Mouse (Mus musculus) kidney, adult 2 months (tissue): Measurements from ENCODE around the gene Ttll12.

Source experiments
- CTCF ChIP-seq: fragments of 200-500 bp; conservative IDR thresholded peaks from 2 replicates; pipeline ENCODE4 v1.5.1; 2011; ENCODE audit warnings: low read depth, mild to moderate bottlenecking, control low read depth, low read length, moderate library complexity, mixed read lengths; ENCODE audit not compliant: insufficient read depth, insufficient read length
- POLR2A ChIP-seq: fragments of 200-500 bp; IDR thresholded peaks from one replicate; pipeline ENCODE4 v1.6.1; 2011; ENCODE audit warnings: low read depth, low read length, control low read depth

GRCm38 (mm10) chr15:83629716-83630115, 34.8 kb upstream of the Ttll12 start:
- TF ChIP-seq CTCF: no peak
- TF ChIP-seq POLR2A: no peak
